Mouse (Mus musculus): Measurements from ENCODE around the gene Med1. TPM values are rescaled to one million over a fixed set of nuclear protein-coding genes. Genes with fewer than 3 reads are reported as not detected.

Gene Med1
- polyA plus RNA-seq (2015; fragmentation: Nextera tagmentation; extraction: Ambion mirVana): 26.1 and 26.9 TPM in 2 replicates

GRCm38 (mm10) chr11:98192901-98193805 lies at the start of gene Med1:
Med1 (minus strand) TSS chr11:98193293.

DNA sequence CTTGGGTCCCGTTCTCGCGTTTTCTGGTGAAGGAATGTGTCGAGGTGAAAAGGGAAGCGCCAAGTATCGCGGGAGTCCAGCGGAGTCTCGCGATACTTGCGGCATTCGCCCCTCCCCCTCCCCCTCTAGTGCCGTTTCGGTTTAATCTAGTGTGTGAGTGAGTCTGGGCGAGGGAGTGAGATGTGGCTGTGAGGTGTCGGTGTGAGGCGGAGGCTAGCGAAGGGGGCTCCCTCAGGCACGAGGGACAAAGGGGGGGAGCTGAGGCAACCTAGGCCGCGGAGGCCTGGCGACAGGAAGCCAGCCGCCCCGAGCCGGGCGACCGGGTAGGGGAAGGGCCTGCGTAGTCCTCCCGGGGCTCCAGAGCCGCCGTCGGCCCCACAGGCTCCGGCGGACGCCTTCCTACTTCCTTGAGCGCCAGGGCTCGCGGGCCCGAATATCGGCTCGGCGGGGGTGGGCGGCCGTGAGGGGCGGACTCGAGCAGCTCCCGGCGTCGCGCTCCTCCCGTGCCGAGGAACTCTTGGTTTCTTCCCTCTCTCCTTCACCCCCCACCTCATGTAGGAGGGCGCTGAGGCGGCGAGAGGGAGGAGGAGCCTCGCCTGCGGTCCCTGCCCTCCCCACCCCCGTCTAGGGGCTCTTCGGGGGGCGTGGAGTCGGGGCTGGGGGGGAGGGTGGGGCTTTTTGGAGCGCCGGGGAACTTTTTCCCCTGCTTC lies 9.7 kb upstream of the Med1 start, which contains the start of gene Cdk12:
TSS of gene Cdk12 (plus strand) at position 419 of the 710 bp plus-strand sequence.

GRCm38 (mm10) chr11:98149786-98150624 lies 43.1 kb downstream of the Med1 start, which contains the start of gene Fbxl20:
Fbxl20 (minus strand) TSS chr11:98150403.

Small RNA genes lying within 50 kb of the gene (microRNA-seq; reads per million reads assigned to microRNA genes)
- gene Gm27399: 0 reads per million in 2 experiments

Other genes starting within 250 kb of the Med1 start
- gene Plxdc1, start 206.8 kb downstream of the Med1 start, polyA plus RNA-seq (2015; fragmentation: Nextera tagmentation; extraction: Ambion mirVana): 2.7 TPM in 2 replicates
- 3.6 and 3.8 TPM in 2 replicates for gene Arl5c, start 197.1 kb downstream of the Med1 start, polyA plus RNA-seq (2015; fragmentation: Nextera tagmentation; extraction: Ambion mirVana)
- 161 and 177 TPM in 2 replicates for gene Cacnb1, start 170.3 kb downstream of the Med1 start, polyA plus RNA-seq (2015; fragmentation: Nextera tagmentation; extraction: Ambion mirVana)
- 753 and 773 TPM in 2 replicates for gene Rpl19, start 166.6 kb downstream of the Med1 start, polyA plus RNA-seq (2015; fragmentation: Nextera tagmentation; extraction: Ambion mirVana)
- gene Stac2, start 139.8 kb downstream of the Med1 start, polyA plus RNA-seq (2015; fragmentation: Nextera tagmentation; extraction: Ambion mirVana): 0.49 and 0.73 TPM in 2 replicates
- 7.9 and 8.8 TPM in 2 replicates for gene Fbxl20, start 42.9 kb downstream of the Med1 start, polyA plus RNA-seq (2015; fragmentation: Nextera tagmentation; extraction: Ambion mirVana)
- gene Cdk12, start 9.8 kb upstream of the Med1 start, polyA plus RNA-seq (2015; fragmentation: Nextera tagmentation; extraction: Ambion mirVana): 3.9 and 4.0 TPM in 2 replicates
- not detected in 2 replicates for gene Neurod2, start 136.4 kb upstream of the Med1 start, polyA plus RNA-seq (2015; fragmentation: Nextera tagmentation; extraction: Ambion mirVana)
- 0.28 and 0.66 TPM in 2 replicates for gene Ppp1r1b, start 155.1 kb upstream of the Med1 start, polyA plus RNA-seq (2015; fragmentation: Nextera tagmentation; extraction: Ambion mirVana)
- gene Stard3, start 165.1 kb upstream of the Med1 start, polyA plus RNA-seq (2015; fragmentation: Nextera tagmentation; extraction: Ambion mirVana): 17.0 and 19.3 TPM in 2 replicates
- gene Tcap, start 190.5 kb upstream of the Med1 start, polyA plus RNA-seq (2015; fragmentation: Nextera tagmentation; extraction: Ambion mirVana): 604 and 677 TPM in 2 replicates
- 0.18 and 0.28 TPM in 2 replicates for gene Pnmt, start 193.2 kb upstream of the Med1 start, polyA plus RNA-seq (2015; fragmentation: Nextera tagmentation; extraction: Ambion mirVana)
- gene Pgap3, start 207.2 kb upstream of the Med1 start, polyA plus RNA-seq (2015; fragmentation: Nextera tagmentation; extraction: Ambion mirVana): 4.1 and 4.3 TPM in 2 replicates
- gene Erbb2, start 219.2 kb upstream of the Med1 start, polyA plus RNA-seq (2015; fragmentation: Nextera tagmentation; extraction: Ambion mirVana): 13.4 and 15.9 TPM in 2 replicates
- 46.4 and 58.6 TPM in 2 replicates for gene Mien1, start 245.7 kb upstream of the Med1 start, polyA plus RNA-seq (2015; fragmentation: Nextera tagmentation; extraction: Ambion mirVana)

All from skeletal muscle tissue, postnatal 0 days (tissue).